9 mouse cellular contexts compared by ENCODE assay signal in genomic region chr6:30026799-30027198, GRCm38 (mm10). TPM values are rescaled to one million over a fixed set of nuclear protein-coding genes. Genes with fewer than 3 reads are reported as not detected.
A peak's percentile ranks its signal among the peaks of the same experiment; 100 is the strongest.
DNase-seq lines count a peak whose midpoint lies in the region; ATAC-seq and TF ChIP-seq lines count a peak whose summit lies in the region.
"Had no signal": no experiment of that assay in that cellular context is flagged by ENCODE, and none has a peak within 500 bp of the region (broad histone marks: within the 10 kb centered on the region; RNA-seq: fewer than 3 reads in every experiment).

No protein-coding gene starts in this region.

- H3K4me1 ChIP-seq in hindbrain, embryonic 11.5 days (replicated peaks; ENCODE audit: control insufficient read depth, insufficient read depth, low read length): no peaks in the 10 kb centered on the region
- no peaks in the 10 kb centered on the region for H3K4me1 ChIP-seq in hindbrain, embryonic 12.5 days
- peaks cover 2% of the 10 kb centered on the region for H3K4me1 ChIP-seq in heart, adult 2 months (ENCODE audit: control insufficient read depth, insufficient read depth, low read length)
- no peaks in the 10 kb centered on the region for H3K4me1 ChIP-seq in stomach, embryonic 14.5 days (ENCODE audit: control insufficient read depth, insufficient read depth, low read length)
- H3K4me1 ChIP-seq in midbrain, embryonic 14.5 days (ENCODE audit: control insufficient read depth, insufficient read depth, low read length): no peaks in the 10 kb centered on the region
- H3K4me1 ChIP-seq in liver, postnatal 0 days (ENCODE audit: insufficient read depth): peaks cover 3% of the 10 kb centered on the region; the same call in 1 of the 2 replicates

- peak; percentile 18 for DNase-seq in hindbrain, embryonic 11.5 days (ENCODE audit: low spot score)
- peak; percentile 24 to 41 for DNase-seq in heart, adult 2 months
- peak; percentile 59 for DNase-seq in kidney, postnatal 10 days
- no peak for DNase-seq in left cerebral cortex, postnatal 14 days (ENCODE audit: low spot score in 2 of 2)
- DNase-seq in midbrain, embryonic 14.5 days: no peak
- no peak for DNase-seq in liver, postnatal 0 days

- TF ChIP-seq POLR2A in heart, adult 2 months (IDR thresholded peaks at IDR 0.05; ENCODE audit: insufficient read depth, low read depth, low read length): 0 out of 2 replicates have a peak, but pooled peaks have one; percentile 23

- no peak for ATAC-seq in hindbrain, embryonic 11.5 days (ENCODE audit: low FRiP score)
- ATAC-seq in hindbrain, embryonic 12.5 days (ENCODE audit: low FRiP score): no peak
- ATAC-seq in stomach, embryonic 14.5 days (ENCODE audit: insufficient number of reproducible peaks, insufficient read depth, low FRiP score, low read depth): peak; percentile 33; the same call in 1 of the 2 replicates
- ATAC-seq in midbrain, embryonic 14.5 days (ENCODE audit: low FRiP score, low TSS enrichment): no peak
- no peak for ATAC-seq in liver, postnatal 0 days

- no peak for TF ChIP-seq CTCF in heart, adult 2 months (IDR thresholded peaks at IDR 0.05)
- TF ChIP-seq CTCF in liver, postnatal 0 days (IDR thresholded peaks at IDR 0.05; ENCODE audit: low read depth): no peak

- H3K36me3 ChIP-seq in hindbrain, embryonic 11.5 days (ENCODE audit: control insufficient read depth, insufficient read depth, low read length): no peaks in the 10 kb centered on the region
- no peaks in the 10 kb centered on the region for H3K36me3 ChIP-seq in hindbrain, embryonic 12.5 days
- H3K36me3 ChIP-seq in heart, adult 2 months (ENCODE audit: control insufficient read depth, insufficient read depth, low read length): no peaks in the 10 kb centered on the region
- H3K36me3 ChIP-seq in stomach, embryonic 14.5 days (ENCODE audit: control insufficient read depth, insufficient read depth, low read length): no peaks in the 10 kb centered on the region
- no peaks in the 10 kb centered on the region for H3K36me3 ChIP-seq in midbrain, embryonic 14.5 days (ENCODE audit: control insufficient read depth, insufficient read depth, low read length)
- H3K36me3 ChIP-seq in liver, postnatal 0 days (replicated peaks; ENCODE audit: insufficient read depth, low read length): no peaks in the 10 kb centered on the region

- intact Hi-C loops in heart, adult 2 months (cut with DNase I): no loop called here
- intact Hi-C loops in left cerebral cortex, postnatal 14 days (cut with DNase I): no loop called here

- no peak overlapping the region for H3K27ac ChIP-seq in hindbrain, embryonic 11.5 days (ENCODE audit: low read depth, low read length)
- H3K27ac ChIP-seq in hindbrain, embryonic 12.5 days: no peak overlapping the region
- H3K27ac ChIP-seq in heart, adult 2 months: no peak overlapping the region
- H3K27ac ChIP-seq in stomach, embryonic 14.5 days (ENCODE audit: low read length): no peak overlapping the region; the same call in 1 of the 2 replicates
- no peak overlapping the region for H3K27ac ChIP-seq in midbrain, embryonic 14.5 days (replicated peaks; ENCODE audit: low read depth, low read length)
- no peak overlapping the region for H3K27ac ChIP-seq in liver, postnatal 0 days (ENCODE audit: low read depth)

- no peak overlapping the region for H3K4me2 ChIP-seq in hindbrain, embryonic 11.5 days (replicated peaks; ENCODE audit: low read depth, low read length)
- no peak overlapping the region for H3K4me2 ChIP-seq in hindbrain, embryonic 12.5 days (replicated peaks)
- no peak overlapping the region for H3K4me2 ChIP-seq in stomach, embryonic 14.5 days (replicated peaks; ENCODE audit: low read depth, low read length)
- H3K4me2 ChIP-seq in midbrain, embryonic 14.5 days (ENCODE audit: low read length): no peak overlapping the region
- no peak overlapping the region for H3K4me2 ChIP-seq in liver, postnatal 0 days (ENCODE audit: low read depth, low read length)

- H3K4me3 ChIP-seq in hindbrain, embryonic 11.5 days (ENCODE audit: low read depth, low read length): no peak overlapping the region
- no peak overlapping the region for H3K4me3 ChIP-seq in hindbrain, embryonic 12.5 days
- H3K4me3 ChIP-seq in heart, adult 2 months: no peak overlapping the region
- no peak overlapping the region for H3K4me3 ChIP-seq in stomach, embryonic 14.5 days (ENCODE audit: low read depth, low read length)
- H3K4me3 ChIP-seq in midbrain, embryonic 14.5 days (replicated peaks; ENCODE audit: low read depth, low read length): no peak overlapping the region
- no peak overlapping the region for H3K4me3 ChIP-seq in liver, postnatal 0 days (ENCODE audit: low read depth, low read length)

- no peaks in the 10 kb centered on the region for H3K9me3 ChIP-seq in hindbrain, embryonic 11.5 days (ENCODE audit: control insufficient read depth, low read length)
- no peaks in the 10 kb centered on the region for H3K9me3 ChIP-seq in hindbrain, embryonic 12.5 days (replicated peaks)
- H3K9me3 ChIP-seq in stomach, embryonic 14.5 days (ENCODE audit: control insufficient read depth, low read depth, low read length): no peaks in the 10 kb centered on the region
- H3K9me3 ChIP-seq in midbrain, embryonic 14.5 days (ENCODE audit: control insufficient read depth, low read length): no peaks in the 10 kb centered on the region
- no peaks in the 10 kb centered on the region for H3K9me3 ChIP-seq in liver, postnatal 0 days (ENCODE audit: low read length)

- no peaks in the 10 kb centered on the region for H3K27me3 ChIP-seq in hindbrain, embryonic 11.5 days (ENCODE audit: control insufficient read depth, insufficient read depth, low read length)
- H3K27me3 ChIP-seq in hindbrain, embryonic 12.5 days: no peaks in the 10 kb centered on the region
- H3K27me3 ChIP-seq in heart, adult 2 months (ENCODE audit: control insufficient read depth, insufficient read depth, low read length): no peaks in the 10 kb centered on the region
- no peaks in the 10 kb centered on the region for H3K27me3 ChIP-seq in stomach, embryonic 14.5 days (ENCODE audit: control insufficient read depth, insufficient read depth, low read length)
- H3K27me3 ChIP-seq in midbrain, embryonic 14.5 days (ENCODE audit: control insufficient read depth, insufficient read depth, low read length): no peaks in the 10 kb centered on the region
- H3K27me3 ChIP-seq in liver, postnatal 0 days (ENCODE audit: insufficient read depth, low read length): no peaks in the 10 kb centered on the region
- H3K27me3 ChIP-seq: CH12.LX had no signal

- no peak for TF ChIP-seq EP300 in heart, adult 2 months (IDR thresholded peaks at IDR 0.05; ENCODE audit: insufficient read depth, low read depth, low read length)
- no peak for TF ChIP-seq EP300 in liver, postnatal 0 days (IDR thresholded peaks at IDR 0.05; ENCODE audit: low read depth)

- WGBS in hindbrain, embryonic 11.5 days: 59% methylated on average over 10 of the region's 10 CpGs
- 57% methylated on average over 10 of the region's 10 CpGs for WGBS in hindbrain, embryonic 12.5 days
- WGBS in heart, adult 2 months: 40% methylated on average over 10 of the region's 10 CpGs
- WGBS in stomach, embryonic 14.5 days: 36% methylated on average over 10 of the region's 10 CpGs
- 58% methylated on average over 10 of the region's 10 CpGs for WGBS in midbrain, embryonic 14.5 days
- 34% methylated on average over 10 of the region's 10 CpGs for WGBS in liver, postnatal 0 days (ENCODE audit: insufficient replicate concordance)

- no peaks in the 10 kb centered on the region for H3K79me2 ChIP-seq in heart, adult 2 months (replicated peaks; ENCODE audit: control insufficient read depth, insufficient read depth, low read length)

- H3K9ac ChIP-seq in hindbrain, embryonic 11.5 days (ENCODE audit: low read depth, low read length): no peak overlapping the region
- H3K9ac ChIP-seq in hindbrain, embryonic 12.5 days: no peak overlapping the region
- no peak overlapping the region for H3K9ac ChIP-seq in heart, adult 2 months (ENCODE audit: low read depth, low read length)
- no peak overlapping the region for H3K9ac ChIP-seq in stomach, embryonic 14.5 days (replicated peaks; ENCODE audit: low read depth, low read length)
- H3K9ac ChIP-seq in midbrain, embryonic 14.5 days (replicated peaks; ENCODE audit: low read length): no peak overlapping the region
- H3K9ac ChIP-seq in liver, postnatal 0 days (replicated peaks): no peak overlapping the region

RNA-seq across cellular contexts. Expression of gene Nrf1, which starts 21.0 kb away (rescaled TPM):
- 69.9 and 73.0 TPM in 2 replicates for polyA plus RNA-seq in hindbrain, embryonic 11.5 days (2014; fragmentation: Nextera tagmentation; extraction: Ambion mirVana)
- 62.1 and 65.4 TPM in 2 replicates for polyA plus RNA-seq in hindbrain, embryonic 12.5 days (2016; fragmentation: Nextera tagmentation; extraction: Ambion mirVana)
- total RNA-seq in heart, adult 2 months (2021): 10 to 100 TPM; 12.7 to 12.8 TPM
- polyA plus RNA-seq in heart, adult 2 months (2012; rRNA removed): 13.9 and 21.1 TPM in 2 replicates
- 60.9 and 62.5 TPM in 2 replicates for polyA plus RNA-seq in stomach, embryonic 14.5 days (2014; fragmentation: Nextera tagmentation; extraction: Ambion mirVana)
- 10 to 100 TPM; 18.7 to 21.0 TPM for total RNA-seq in left cerebral cortex, postnatal 14 days (2021)
- polyA plus RNA-seq in midbrain, embryonic 14.5 days (2014; fragmentation: Nextera tagmentation; extraction: Ambion mirVana): 32.2 and 42.8 TPM in 2 replicates
- 15.5 and 17.3 TPM in 2 replicates for polyA plus RNA-seq in liver, postnatal 0 days (2015; fragmentation: Nextera tagmentation; extraction: Ambion mirVana)

Comparison
In these comparisons a context has a peak if more than half of its experiments do, and no peak if none do; other contexts are left out.
1. DNase-seq: peak in hindbrain, embryonic 11.5 days (single experiment), heart, adult 2 months (2 of 2) and kidney, postnatal 10 days (single experiment); none in left cerebral cortex, postnatal 14 days (0 of 2), midbrain, embryonic 14.5 days (single experiment) and liver, postnatal 0 days (single experiment).